Mouse (Mus musculus) left cerebral cortex, adult 18-20 months (tissue): Measurements from ENCODE around the gene Bcl7c. TPM values are rescaled to one million over a fixed set of nuclear protein-coding genes. Genes with fewer than 3 reads are reported as not detected.
"Not testable (repeated sequence)": the region's sequence is repeated elsewhere in the genome, so short reads cannot be mapped to it uniquely, and the experiment has no call there.

Experiments
- DNase-seq, 2 experiments: peaks; one replicate each; pipeline ENCODE4 v3.0.0; 2021 to 2022; ENCODE audit warnings: low spot score in 2 of 2, mixed read lengths in 1 of 2
- long read RNA-seq, 2 experiments: library from polyadenylated mRNA; stranded (forward); transcript quantifications; one replicate each; pipeline ENCODE4 v2.0.0; 2021
- total RNA-seq, 2 experiments: library from RNA; stranded (reverse); gene quantifications; 2 replicates each; pipeline ENCODE4 v1.2.3; 2021

Bcl7c gene
- 10 to 100 TPM; 44.6 to 46.4 TPM for total RNA-seq
- long read RNA-seq, experiment 1, full-length matches to known transcripts: 29 of 37 reads
- long read RNA-seq, experiment 1, partial matches to known transcripts: 3 of 37 reads
- long read RNA-seq, experiment 1, other reads (novel, unspliced or antisense): 5 of 37 reads
- long read RNA-seq, experiment 2, transcript Bcl7c-205 (6 exons, 891 nt): minor isoform, 5 of 44 reads
- long read RNA-seq, experiment 2, transcript Bcl7c-201 (6 exons, 1,132 nt): major isoform, 30 of 44 reads
- long read RNA-seq, experiment 2, partial matches to known transcripts: 2 of 44 reads
- long read RNA-seq, experiment 2, other reads (novel, unspliced or antisense): 6 of 44 reads

- DNase-seq: peak; percentile 77 to 90
Measured at GRCm38 (mm10) chr7:127708207-127709078, at the start of gene Bcl7c. TSS of gene Bcl7c (minus strand) at chr7:127708933.

GRCm38 (mm10) chr7:127753741-127754140 lies 45.0 kb upstream of the Bcl7c start:
- DNase-seq: no peak

- no peak for DNase-seq
Measured at GRCm38 (mm10) chr7:127753158-127753557, 44.4 kb upstream of the Bcl7c start.

GRCm38 (mm10) chr7:127752069-127752468 lies 43.3 kb upstream of the Bcl7c start:
- DNase-seq: no peak

- no peak for DNase-seq
Measured at GRCm38 (mm10) chr7:127751619-127752018, 42.9 kb upstream of the Bcl7c start.

GRCm38 (mm10) chr7:127750131-127751127 lies 41.7 kb upstream of the Bcl7c start:
- DNase-seq: no peak

GRCm38 (mm10) chr7:127748235-127748560 lies 39.5 kb upstream of the Bcl7c start:
- no peak for DNase-seq

GRCm38 (mm10) chr7:127747559-127748234 lies 39.0 kb upstream of the Bcl7c start:
- DNase-seq: no peak

- no peak for DNase-seq
Measured at GRCm38 (mm10) chr7:127746494-127747491, 38.1 kb upstream of the Bcl7c start.

- peak; percentile 96 to 98 for DNase-seq
Measured at GRCm38 (mm10) chr7:127745652-127746493, 37.1 kb upstream of the Bcl7c start.

GRCm38 (mm10) chr7:127745251-127745651 lies 36.5 kb upstream of the Bcl7c start:
- DNase-seq: peak; percentile 89 to 94

GRCm38 (mm10) chr7:127744366-127745045 lies 35.8 kb upstream of the Bcl7c start, which contains the start of gene Fbxl19:
TSS of gene Fbxl19 (plus strand) at chr7:127744543.
- peak; percentile 75 to 79 for DNase-seq

GRCm38 (mm10) chr7:127732066-127732465 lies 23.3 kb upstream of the Bcl7c start, which contains the start of gene Ctf2:
TSS of gene Ctf2 (minus strand) at chr7:127732166.
- DNase-seq: not testable (repeated sequence)

- DNase-seq: no peak
Measured at GRCm38 (mm10) chr7:127730170-127730569, 21.4 kb upstream of the Bcl7c start.

- DNase-seq: no peak
Measured at GRCm38 (mm10) chr7:127727898-127728297, 19.2 kb upstream of the Bcl7c start.

GRCm38 (mm10) chr7:127725924-127726323 lies 17.2 kb upstream of the Bcl7c start:
- no peak for DNase-seq

- DNase-seq: no peak
Measured at GRCm38 (mm10) chr7:127725490-127725889, 16.8 kb upstream of the Bcl7c start.

- no peak for DNase-seq
Measured at GRCm38 (mm10) chr7:127719258-127719657, 10.5 kb upstream of the Bcl7c start.
